Mouse (Mus musculus): Measurements from ENCODE around the gene Dmpk.

DNA sequence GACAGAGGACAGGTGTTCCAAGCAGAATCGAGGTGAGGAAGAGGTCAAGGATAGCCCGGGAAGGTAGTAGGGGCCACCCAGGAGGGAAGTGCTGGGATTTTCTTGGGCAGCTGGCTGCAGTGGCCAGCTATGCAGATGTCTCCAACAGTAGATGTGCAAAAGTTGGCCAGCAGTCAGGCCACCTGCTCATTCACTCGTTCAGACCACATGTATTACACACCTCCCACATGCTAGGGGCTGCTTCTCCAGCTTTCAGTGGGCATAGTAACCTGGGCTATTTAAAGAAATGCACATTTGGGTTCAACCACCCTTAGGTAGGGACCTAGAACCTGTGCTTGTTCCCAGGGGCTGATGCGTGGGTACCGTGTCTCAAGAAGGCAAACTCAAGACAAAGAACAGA, 44.1 kb downstream of the Dmpk start:
- TF ChIP-seq EP300 (IDR thresholded peaks at IDR 0.05; ENCODE audit: low read depth) (no peak), CTCF (IDR thresholded peaks at IDR 0.05; ENCODE audit: low read depth) (no peak)

All from liver, embryonic 14.5 days (tissue).